Mouse (Mus musculus): ENCODE measurements at regions not wholly inside any gene's neighbourhood (a gene's known extent, or its start where the extent isn't known, plus 50 kb on each side); places are given as distances from the start of the nearest gene placed in this dataset.
A peak's percentile ranks its signal among the peaks of the same experiment; 100 is the strongest.

GRCm38 (mm10) chr16:78217633-78218032 is 83.7 kb upstream of the Cxadr start:
- H3K9me3 ChIP-seq (ENCODE audit: control insufficient read depth, low read length): no peaks in the 10 kb centered on the region
- H3K9ac ChIP-seq (ENCODE audit: low read depth, low read length, severe bottlenecking): no peak overlapping the region
- DNase-seq (ENCODE audit: low spot score): no peak
- peaks cover 5% of the 10 kb centered on the region; the same call in 1 of the 2 replicates for H3K4me1 ChIP-seq (ENCODE audit: control insufficient read depth, insufficient read depth, low read length)
- no peak for TF ChIP-seq POLR2A (IDR thresholded peaks at IDR 0.05; ENCODE audit: borderline replicate concordance, extremely low read depth, insufficient read depth, insufficient read length)
- H3K36me3 ChIP-seq (ENCODE audit: control insufficient read depth, insufficient read depth, low read length): no peaks in the 10 kb centered on the region
- ATAC-seq (ENCODE audit: low FRiP score, low read depth): 0 out of 2 replicates have a peak, but pooled peaks have one; percentile 15
- H3K4me2 ChIP-seq (replicated peaks; ENCODE audit: low read depth, low read length, severe bottlenecking): peak overlapping the region; percentile 18; the same call in 1 of the 2 replicates
- no peak overlapping the region for H3K4me3 ChIP-seq (replicated peaks; ENCODE audit: low read length)
- H3K27me3 ChIP-seq (ENCODE audit: control insufficient read depth, insufficient read depth, low read length): no peaks in the 10 kb centered on the region
- 41% methylated on average over 6 of the region's 6 CpGs for WGBS
- peak overlapping the region; percentile 40 for H3K27ac ChIP-seq (replicated peaks; ENCODE audit: low read depth, low read length)

- WGBS: 34% methylated on average over 9 of the region's 9 CpGs
- no peak for DNase-seq (ENCODE audit: low spot score)
- Histone ChIP-seq H3K9me3 (ENCODE audit: control insufficient read depth, low read length) (no peaks in the 10 kb centered on the region), H3K27me3 (ENCODE audit: control insufficient read depth, insufficient read depth, low read length) (no peaks in the 10 kb centered on the region), H3K36me3 (ENCODE audit: control insufficient read depth, insufficient read depth, low read length) (no peaks in the 10 kb centered on the region), H3K9ac (ENCODE audit: low read depth, low read length, severe bottlenecking) (no peak overlapping the region), H3K4me3 (replicated peaks; ENCODE audit: low read length) (no peak overlapping the region), H3K4me2 (replicated peaks; ENCODE audit: low read depth, low read length, severe bottlenecking) (no peak overlapping the region), H3K27ac (replicated peaks; ENCODE audit: low read depth, low read length) (no peak overlapping the region), H3K4me1 (ENCODE audit: control insufficient read depth, insufficient read depth, low read length) (peaks cover 5% of the 10 kb centered on the region; the same call in 1 of the 2 replicates)
- no peak for ATAC-seq (ENCODE audit: low FRiP score, low read depth)
- TF ChIP-seq POLR2A (IDR thresholded peaks at IDR 0.05; ENCODE audit: borderline replicate concordance, extremely low read depth, insufficient read depth, insufficient read length): no peak
Observed at GRCm38 (mm10) chr16:78216752-78217351, 84.4 kb upstream of the Cxadr start.

DNA sequence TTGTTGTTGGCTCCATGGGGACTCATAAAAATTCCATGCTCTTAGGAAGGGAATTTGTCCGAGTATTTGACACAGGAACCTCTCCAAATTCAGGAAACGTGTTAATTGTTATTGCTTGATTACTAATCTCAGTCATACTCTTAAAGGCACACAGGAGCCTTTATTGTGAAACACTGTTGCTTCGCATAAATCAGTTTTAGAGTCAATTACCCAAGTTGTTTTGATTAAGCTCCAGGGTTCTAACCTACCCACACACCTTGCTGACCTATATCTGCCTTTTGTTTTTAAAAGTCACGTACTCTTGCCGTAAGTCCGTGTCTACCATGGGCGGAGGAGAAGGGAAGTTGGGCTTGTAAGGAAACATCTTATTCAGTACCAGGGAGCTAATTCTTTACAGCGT is 89.6 kb upstream of the Cxadr start:
- TF ChIP-seq POLR2A (IDR thresholded peaks at IDR 0.05; ENCODE audit: borderline replicate concordance, extremely low read depth, insufficient read depth, insufficient read length): no peak
- H3K9me3 ChIP-seq (ENCODE audit: control insufficient read depth, low read length): no peaks in the 10 kb centered on the region
- no peaks in the 10 kb centered on the region for H3K27me3 ChIP-seq (ENCODE audit: control insufficient read depth, insufficient read depth, low read length)
- DNase-seq (ENCODE audit: low spot score) (no peak), ATAC-seq (ENCODE audit: low FRiP score, low read depth) (no peak)
- no peaks in the 10 kb centered on the region for H3K4me1 ChIP-seq (ENCODE audit: control insufficient read depth, insufficient read depth, low read length)
- H3K4me2 ChIP-seq (replicated peaks; ENCODE audit: low read depth, low read length, severe bottlenecking): no peak overlapping the region
- H3K9ac ChIP-seq (ENCODE audit: low read depth, low read length, severe bottlenecking): no peak overlapping the region
- H3K36me3 ChIP-seq (ENCODE audit: control insufficient read depth, insufficient read depth, low read length): no peaks in the 10 kb centered on the region
- H3K4me3 ChIP-seq (replicated peaks; ENCODE audit: low read length): no peak overlapping the region
- no peak overlapping the region for H3K27ac ChIP-seq (replicated peaks; ENCODE audit: low read depth, low read length)
- 57% methylated on average over 8 of the region's 8 CpGs for WGBS

- Histone ChIP-seq H3K9ac (ENCODE audit: low read depth, low read length, severe bottlenecking) (no peak overlapping the region), H3K4me3 (replicated peaks; ENCODE audit: low read length) (no peak overlapping the region), H3K36me3 (ENCODE audit: control insufficient read depth, insufficient read depth, low read length) (no peaks in the 10 kb centered on the region), H3K27me3 (ENCODE audit: control insufficient read depth, insufficient read depth, low read length) (no peaks in the 10 kb centered on the region), H3K9me3 (ENCODE audit: control insufficient read depth, low read length) (no peaks in the 10 kb centered on the region), H3K27ac (replicated peaks; ENCODE audit: low read depth, low read length) (no peak overlapping the region), H3K4me1 (ENCODE audit: control insufficient read depth, insufficient read depth, low read length) (no peaks in the 10 kb centered on the region), H3K4me2 (replicated peaks; ENCODE audit: low read depth, low read length, severe bottlenecking) (no peak overlapping the region)
- DNase-seq (ENCODE audit: low spot score) (no peak), ATAC-seq (ENCODE audit: low FRiP score, low read depth) (no peak)
- WGBS: 85% methylated on average over 5 of the region's 5 CpGs
- TF ChIP-seq POLR2A (IDR thresholded peaks at IDR 0.05; ENCODE audit: borderline replicate concordance, extremely low read depth, insufficient read depth, insufficient read length): no peak
Observed at GRCm38 (mm10) chr16:78208321-78208720, 93.0 kb upstream of the Cxadr start.

- Histone ChIP-seq H3K36me3 (ENCODE audit: control insufficient read depth, insufficient read depth, low read length) (no peaks in the 10 kb centered on the region), H3K4me3 (replicated peaks; ENCODE audit: low read length) (no peak overlapping the region), H3K27ac (replicated peaks; ENCODE audit: low read depth, low read length) (no peak overlapping the region), H3K4me2 (replicated peaks; ENCODE audit: low read depth, low read length, severe bottlenecking) (no peak overlapping the region), H3K9ac (ENCODE audit: low read depth, low read length, severe bottlenecking) (no peak overlapping the region), H3K9me3 (ENCODE audit: control insufficient read depth, low read length) (no peaks in the 10 kb centered on the region), H3K4me1 (ENCODE audit: control insufficient read depth, insufficient read depth, low read length) (no peaks in the 10 kb centered on the region), H3K27me3 (ENCODE audit: control insufficient read depth, insufficient read depth, low read length) (no peaks in the 10 kb centered on the region)
- WGBS: 77% methylated on average over 9 of the region's 9 CpGs
- ATAC-seq (ENCODE audit: low FRiP score, low read depth): no peak
- TF ChIP-seq POLR2A (IDR thresholded peaks at IDR 0.05; ENCODE audit: borderline replicate concordance, extremely low read depth, insufficient read depth, insufficient read length): no peak
- DNase-seq (ENCODE audit: low spot score): no peak
Observed at GRCm38 (mm10) chr16:78204332-78204731, 97.0 kb upstream of the Cxadr start.
